Mouse (Mus musculus) heart, adult 2 months (tissue): ENCODE measurements around the gene Irf3.
A peak's percentile ranks its signal among the peaks of the same experiment; 100 is the strongest.

Experiments
- CTCF ChIP-seq: fragments of 200-600 bp; IDR thresholded peaks from 2 replicates; pipeline ENCODE4 v1.8.1; 2022; ENCODE audit warnings: antibody characterized with exemption, mild to moderate bottlenecking, moderate library complexity
- POLR2A ChIP-seq: fragments of 200-500 bp; IDR thresholded peaks from 2 replicates; pipeline ENCODE4 v1.6.1; 2011; ENCODE audit warnings: mild to moderate bottlenecking, low read depth, low read length, control low read depth; ENCODE audit not compliant: insufficient read depth

DNA sequence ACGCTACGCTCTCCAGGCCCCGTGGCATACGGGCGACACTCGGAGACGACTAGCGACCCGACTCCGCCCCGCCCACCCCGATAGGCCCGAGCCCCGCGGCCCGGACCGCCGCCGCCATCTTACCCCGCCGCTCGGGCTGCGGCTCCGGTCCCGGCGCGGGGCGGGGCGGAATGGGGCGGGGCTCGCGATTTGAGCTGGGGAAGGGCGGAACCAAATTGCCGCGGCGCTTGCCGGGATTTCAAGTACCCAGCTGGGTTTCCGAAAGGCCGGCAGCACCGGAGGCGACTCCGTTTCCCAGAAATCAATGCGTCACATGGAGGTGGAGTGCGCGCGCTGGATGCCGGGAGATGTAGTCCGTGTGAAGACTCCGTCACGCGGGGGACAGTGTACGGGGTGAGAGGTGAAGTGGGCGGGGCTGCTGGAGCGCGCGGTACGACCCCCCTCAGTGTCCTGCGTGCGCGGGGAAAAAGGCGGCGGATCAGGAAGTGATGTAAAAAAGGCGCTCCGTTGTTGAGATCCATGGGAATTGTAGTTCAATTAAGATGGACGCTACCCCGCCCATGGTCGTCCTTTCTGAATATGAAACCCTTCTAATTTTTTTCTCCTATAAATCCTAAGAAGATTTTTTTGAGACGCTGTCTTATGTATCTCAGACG is 18.6 kb downstream of the Irf3 start, which contains the start of gene Scaf1:
- no peak for TF ChIP-seq CTCF
- 0 out of 2 replicates have a peak, but pooled peaks have one; percentile 49 for TF ChIP-seq POLR2A
